Mouse (Mus musculus) stomach, embryonic 16.5 days (tissue): ENCODE data around the gene Oaz2. TPM values are rescaled to one million over a fixed set of nuclear protein-coding genes. Genes with fewer than 3 reads are reported as not detected.

Source experiments
- ATAC-seq: fragments of 200-750 bp; cut with Nextera tagmentation; 2 replicates; pipeline ENCODE4 v1.8.0; 2017; ENCODE audit warnings: moderate number of reproducible peaks, moderate TSS enrichment; ENCODE audit not compliant: insufficient read depth, low FRiP score
- H3K27ac ChIP-seq: fragments of 300-500 bp; sonication (generic); 2 replicates; pipeline ENCODE4 v1.5.1; 2014; ENCODE audit warnings: low read length
- H3K27me3 ChIP-seq: fragments of 300-500 bp; sonication (generic); 2 replicates; pipeline ENCODE4 v1.6.1; 2014; ENCODE audit warnings: low read length, control low read depth, mixed read lengths; ENCODE audit not compliant: control insufficient read depth, insufficient read depth
- H3K36me3 ChIP-seq: fragments of 300-500 bp; sonication (generic); 2 replicates; pipeline ENCODE4 v1.6.1; 2014; ENCODE audit warnings: low read length; ENCODE audit not compliant: control insufficient read depth, insufficient read depth
- H3K4me1 ChIP-seq: fragments of 300-500 bp; sonication (generic); 2 replicates; pipeline ENCODE4 v1.6.1; 2014; ENCODE audit warnings: low read length, control low read depth, mixed read lengths; ENCODE audit not compliant: control insufficient read depth, insufficient read depth
- H3K4me2 ChIP-seq: fragments of 300-500 bp; sonication (generic); 2 replicates; pipeline ENCODE4 v1.6.1; 2014; ENCODE audit warnings: low read depth, low read length, mixed read lengths
- H3K4me3 ChIP-seq: fragments of 300-500 bp; sonication (generic); replicated peaks from 2 replicates; pipeline ENCODE4 v1.5.1; 2014; ENCODE audit warnings: mild to moderate bottlenecking, low read length
- H3K9ac ChIP-seq: fragments of 300-500 bp; sonication (generic); 2 replicates; pipeline ENCODE4 v1.6.1; 2014; ENCODE audit warnings: low read length
- H3K9me3 ChIP-seq: fragments of 300-500 bp; sonication (generic); replicated peaks from 2 replicates; pipeline ENCODE4 v1.6.1; 2016; ENCODE audit warnings: low read length, control low read depth; ENCODE audit not compliant: control insufficient read depth
- WGBS: fragments of 180-500 bp; shearing (Covaris S2); extraction: QIAGEN DNeasy Blood & Tissue Kit; methylation state at CpG from one replicate; pipeline ENCODE4 v1.1.7; 2014; 5-methylcytosine and 5-hydroxymethylcytosine counted together
- polyA plus RNA-seq: library from polyadenylated mRNA; unstranded; fragments of >200 nt; fragmentation: Nextera tagmentation; extraction: Ambion mirVana; gene quantifications from 2 replicates; pipeline ENCODE4 v1.2.1, GENCODE M21; 2015

Oaz2 gene
- polyA plus RNA-seq, 1 experiment from 2014 or later = 218 TPM

DNA sequence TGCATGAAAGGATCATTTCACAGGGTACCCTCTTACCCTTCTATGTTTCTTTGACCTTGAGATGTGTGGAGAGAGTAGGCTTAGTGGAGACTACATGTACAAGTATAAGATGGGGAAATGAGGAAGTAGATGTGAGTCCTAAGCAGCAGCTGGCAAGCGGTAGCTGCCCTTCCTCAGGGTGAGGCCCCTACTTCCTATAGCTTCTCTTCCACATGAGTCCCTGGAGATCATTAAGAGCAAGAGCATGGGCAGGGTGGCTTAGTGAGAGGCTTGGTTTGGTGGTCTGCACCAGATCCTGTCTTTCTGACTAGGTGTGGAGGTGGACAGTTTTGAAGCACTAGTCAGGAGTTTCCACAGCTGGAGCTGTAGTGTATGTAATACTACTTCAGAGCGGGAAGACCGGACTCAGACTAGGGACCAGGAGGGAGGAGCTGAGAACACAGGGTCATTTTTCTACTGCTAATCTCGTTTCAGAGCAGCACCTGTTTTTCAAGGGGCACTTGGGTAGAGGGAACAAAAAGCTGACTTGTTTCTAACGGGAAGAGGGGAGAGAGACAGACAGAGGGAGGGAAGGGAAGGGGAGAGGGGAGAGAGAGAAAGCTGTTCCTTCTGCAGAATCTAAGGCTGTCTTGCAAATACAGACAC, 25.3 kb downstream of the Oaz2 start:
- H3K27ac ChIP-seq = no peak overlapping the region
- no peaks in the 10 kb centered on the region for H3K27me3 ChIP-seq
- no peak overlapping the region for H3K4me2 ChIP-seq
- 0 out of 2 replicates have a peak, but pooled peaks cover 3% of the 10 kb centered on the region for H3K36me3 ChIP-seq
- H3K9ac ChIP-seq = no peak overlapping the region
- WGBS = 32% methylated on average over 5 of the region's 5 CpGs
- no peak overlapping the region for H3K4me3 ChIP-seq
- ATAC-seq = 0 out of 2 replicates have a peak, but pooled peaks have one; percentile 23
- H3K4me1 ChIP-seq = no peaks in the 10 kb centered on the region
- H3K9me3 ChIP-seq = no peaks in the 10 kb centered on the region

- Histone ChIP-seq H3K4me1 (no peaks in the 10 kb centered on the region), H3K36me3 (no peaks in the 10 kb centered on the region), H3K4me2 (no peak overlapping the region), H3K9me3 (no peaks in the 10 kb centered on the region), H3K4me3 (no peak overlapping the region), H3K9ac (no peak overlapping the region), H3K27me3 (no peaks in the 10 kb centered on the region), H3K27ac (peak overlapping the region; percentile 48)
- peak; percentile 19; the same call in 1 of the 2 replicates for ATAC-seq
- WGBS = 60% methylated on average over 3 of the region's 3 CpGs
Measured at GRCm38 (mm10) chr9:65695646-65696045, 27.8 kb downstream of the Oaz2 start.

DNA sequence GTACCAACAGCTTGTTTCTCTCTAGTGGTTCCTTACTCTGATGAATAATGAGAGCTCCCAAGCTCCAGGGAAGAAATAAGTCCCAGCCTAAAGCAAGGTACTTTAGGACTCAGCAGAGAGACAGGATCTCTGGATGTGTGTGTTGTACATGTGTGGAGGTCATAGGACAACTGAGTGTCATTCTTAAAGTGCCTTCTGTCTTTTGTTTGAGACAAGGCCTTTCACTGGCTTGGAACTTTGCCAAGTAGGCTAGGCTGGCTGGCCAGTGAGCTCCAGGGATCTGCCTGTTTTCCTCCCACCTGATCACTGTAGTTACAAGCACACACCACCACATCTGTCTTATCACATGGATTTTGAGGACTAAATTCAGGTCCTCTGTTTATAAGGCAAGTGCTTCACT, 28.5 kb downstream of the Oaz2 start:
- Histone ChIP-seq H3K9ac (no peak overlapping the region), H3K36me3 (no peaks in the 10 kb centered on the region), H3K4me3 (no peak overlapping the region), H3K27me3 (no peaks in the 10 kb centered on the region), H3K9me3 (no peaks in the 10 kb centered on the region), H3K27ac (peak overlapping the region; percentile 48), H3K4me2 (no peak overlapping the region), H3K4me1 (no peaks in the 10 kb centered on the region)
- ATAC-seq = no peak

DNA sequence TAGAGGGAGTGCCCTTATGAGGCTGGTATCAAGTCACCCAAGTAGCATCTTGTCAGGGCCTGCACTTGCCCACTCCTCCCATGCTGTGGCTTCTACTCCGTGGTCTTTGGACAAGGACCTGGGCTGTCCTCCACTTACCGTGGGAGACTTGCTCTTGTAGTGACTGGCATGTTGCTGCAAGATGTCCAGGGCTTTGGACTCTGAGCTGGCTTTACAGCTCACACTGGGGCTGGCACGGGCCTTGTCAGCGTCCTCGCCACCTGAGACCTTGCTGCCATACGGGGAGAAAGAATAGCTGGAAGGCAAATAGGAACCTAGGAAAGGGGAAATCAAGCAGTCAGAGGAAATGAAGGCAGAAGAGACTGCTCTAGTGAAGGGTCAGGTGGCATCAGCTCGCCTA, 29.6 kb downstream of the Oaz2 start:
- WGBS = 85% methylated on average over 7 of the region's 7 CpGs
- no peak overlapping the region for H3K4me2 ChIP-seq

DNA sequence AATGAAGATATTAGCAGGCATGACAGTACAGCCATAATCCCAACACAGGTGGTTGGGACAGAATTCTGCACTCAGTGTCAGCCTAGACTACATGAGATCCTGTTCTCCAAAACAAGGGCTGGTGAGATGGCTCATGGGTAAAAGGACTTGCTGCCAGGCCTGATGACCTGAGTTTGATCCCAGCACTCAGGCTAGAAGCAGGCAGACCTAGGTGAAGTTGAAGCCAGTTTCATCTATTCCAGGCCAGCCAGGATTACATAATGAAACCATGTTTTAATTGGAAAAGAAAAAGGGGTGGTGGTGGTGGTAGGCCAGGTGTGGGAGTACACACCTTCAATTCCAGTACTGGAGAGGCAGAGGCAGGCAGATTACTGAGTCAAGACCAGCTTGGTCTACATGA, 30.2 kb downstream of the Oaz2 start:
- Histone ChIP-seq H3K9ac (no peak overlapping the region), H3K9me3 (no peaks in the 10 kb centered on the region), H3K4me1 (no peaks in the 10 kb centered on the region), H3K27me3 (no peaks in the 10 kb centered on the region), H3K27ac (no peak overlapping the region), H3K4me3 (no peak overlapping the region), H3K4me2 (no peak overlapping the region), H3K36me3 (no peaks in the 10 kb centered on the region; the same call in 1 of the 2 replicates)
- ATAC-seq = no peak

More for the DNA sequence above, 29.6 kb downstream of the Oaz2 start:
- no peak for ATAC-seq
- Histone ChIP-seq H3K27ac (no peak overlapping the region), H3K9me3 (no peaks in the 10 kb centered on the region), H3K36me3 (no peaks in the 10 kb centered on the region; the same call in 1 of the 2 replicates), H3K27me3 (no peaks in the 10 kb centered on the region), H3K4me3 (no peak overlapping the region), H3K4me1 (no peaks in the 10 kb centered on the region), H3K9ac (no peak overlapping the region)

GRCm38 (mm10) chr9:65700504-65700903, 32.7 kb downstream of the Oaz2 start:
- Histone ChIP-seq H3K4me2 (no peak overlapping the region), H3K9ac (no peak overlapping the region), H3K27ac (no peak overlapping the region), H3K36me3 (peaks cover 7% of the 10 kb centered on the region; the same call in 1 of the 2 replicates), H3K4me1 (no peaks in the 10 kb centered on the region), H3K27me3 (no peaks in the 10 kb centered on the region), H3K9me3 (no peaks in the 10 kb centered on the region), H3K4me3 (no peak overlapping the region)
- no peak for ATAC-seq
- WGBS = 85% methylated on average over 6 of the region's 6 CpGs

GRCm38 (mm10) chr9:65702286-65702685, 34.5 kb downstream of the Oaz2 start:
- no peaks in the 10 kb centered on the region for H3K9me3 ChIP-seq
- no peak for ATAC-seq
- H3K36me3 ChIP-seq = peaks cover 7% of the 10 kb centered on the region
- WGBS = 91% methylated on average over 9 of the region's 9 CpGs
- H3K4me2 ChIP-seq = no peak overlapping the region
- no peaks in the 10 kb centered on the region for H3K27me3 ChIP-seq
- H3K4me3 ChIP-seq = no peak overlapping the region
- no peak overlapping the region for H3K27ac ChIP-seq
- no peaks in the 10 kb centered on the region for H3K4me1 ChIP-seq
- H3K9ac ChIP-seq = no peak overlapping the region

- peaks cover 7% of the 10 kb centered on the region for H3K36me3 ChIP-seq
- H3K27ac ChIP-seq = no peak overlapping the region
- no peaks in the 10 kb centered on the region for H3K4me1 ChIP-seq
- H3K4me3 ChIP-seq = no peak overlapping the region
- 92% methylated on average over 7 of the region's 7 CpGs for WGBS
- no peak for ATAC-seq
- no peak overlapping the region for H3K9ac ChIP-seq
- no peak overlapping the region for H3K4me2 ChIP-seq
- H3K27me3 ChIP-seq = no peaks in the 10 kb centered on the region
- H3K9me3 ChIP-seq = no peaks in the 10 kb centered on the region
Measured at GRCm38 (mm10) chr9:65703241-65703640, 35.4 kb downstream of the Oaz2 start.

DNA sequence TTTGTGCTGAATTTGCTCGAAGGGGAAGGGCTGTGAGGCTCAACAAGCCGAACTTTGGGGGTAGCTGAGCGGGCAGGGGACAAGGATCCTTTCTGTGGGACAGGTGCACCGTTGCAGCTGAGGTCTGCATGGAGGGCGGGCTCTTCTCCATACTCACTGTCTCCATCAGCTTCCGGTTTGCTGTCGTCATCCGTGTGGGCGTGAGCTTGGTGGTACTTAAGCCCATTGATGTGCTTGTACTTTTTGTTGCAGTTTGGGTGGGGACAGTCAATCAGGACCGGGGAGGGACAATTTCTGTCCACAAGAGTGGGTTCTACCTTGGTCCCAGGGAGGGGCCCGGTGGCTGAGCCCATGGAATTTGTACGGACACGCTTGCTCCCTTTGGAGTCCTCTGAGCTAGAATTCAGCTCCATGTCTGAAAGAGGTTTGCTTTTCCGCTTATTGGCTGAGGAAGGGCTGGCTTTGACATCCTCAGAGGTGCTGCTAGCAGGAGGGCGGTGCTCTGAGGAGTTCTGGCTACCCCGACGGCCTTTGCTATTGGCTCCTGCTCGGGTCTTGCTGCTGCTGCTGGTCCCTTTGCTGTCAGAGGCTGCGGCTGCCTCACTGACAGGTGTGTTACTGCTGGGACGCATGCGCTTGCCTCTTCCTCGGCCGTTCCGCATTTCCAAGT, 36.3 kb downstream of the Oaz2 start:
- no peaks in the 10 kb centered on the region for H3K27me3 ChIP-seq
- no peaks in the 10 kb centered on the region for H3K4me1 ChIP-seq
- WGBS = 88% methylated on average over 24 of the region's 24 CpGs
- H3K4me2 ChIP-seq = no peak overlapping the region
- no peak overlapping the region for H3K9ac ChIP-seq
- no peak for ATAC-seq
- H3K9me3 ChIP-seq = no peaks in the 10 kb centered on the region
- no peak overlapping the region for H3K27ac ChIP-seq
- peaks cover 7% of the 10 kb centered on the region for H3K36me3 ChIP-seq
- H3K4me3 ChIP-seq = no peak overlapping the region
